Mouse (Mus musculus) adrenal gland (tissue): ENCODE results near the gene Rundc1.

Experiments used
- microRNA-seq, 2 experiments: library from miRNA; unstranded; fragments of <30 nt; microRNA quantifications; one replicate each; pipeline ENCODE4; 2019

Rundc1 gene

Small RNA genes lying within 50 kb of the gene (microRNA-seq; reads per million reads assigned to microRNA genes)
- 0.11 to 0.62 reads per million in 2 experiments for gene Mir6929
